Mouse (Mus musculus): ENCODE data around the gene Pdss2.

Gene Pdss2

DNA sequence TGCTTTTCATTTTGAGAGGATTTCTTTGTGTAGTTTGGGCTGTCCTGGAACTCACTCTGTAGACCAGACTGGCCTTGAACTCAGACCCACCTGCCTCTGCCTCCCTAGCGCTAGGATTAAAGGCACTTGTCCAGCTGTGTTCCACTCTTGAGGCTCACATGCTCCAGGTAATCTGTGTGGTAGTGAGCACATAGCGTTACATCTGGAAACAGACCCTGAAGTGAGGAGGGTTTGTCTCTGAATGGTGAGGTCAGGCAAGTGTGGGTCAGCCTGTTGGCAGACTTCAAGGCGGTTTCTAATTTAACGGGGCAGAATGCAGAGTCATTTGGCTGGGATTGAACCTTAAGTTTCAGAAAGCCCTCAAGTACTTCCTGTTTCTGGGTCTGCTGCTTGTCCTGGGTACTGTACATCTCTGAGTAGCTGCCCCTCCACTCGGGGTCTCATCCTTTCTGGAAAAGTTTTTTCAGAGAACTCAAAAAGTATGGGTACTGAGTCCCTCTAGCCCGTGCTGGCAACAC, 264.5 kb downstream of the Pdss2 start:
- DNase-seq (ENCODE audit: low read depth), result no peak

DNA sequence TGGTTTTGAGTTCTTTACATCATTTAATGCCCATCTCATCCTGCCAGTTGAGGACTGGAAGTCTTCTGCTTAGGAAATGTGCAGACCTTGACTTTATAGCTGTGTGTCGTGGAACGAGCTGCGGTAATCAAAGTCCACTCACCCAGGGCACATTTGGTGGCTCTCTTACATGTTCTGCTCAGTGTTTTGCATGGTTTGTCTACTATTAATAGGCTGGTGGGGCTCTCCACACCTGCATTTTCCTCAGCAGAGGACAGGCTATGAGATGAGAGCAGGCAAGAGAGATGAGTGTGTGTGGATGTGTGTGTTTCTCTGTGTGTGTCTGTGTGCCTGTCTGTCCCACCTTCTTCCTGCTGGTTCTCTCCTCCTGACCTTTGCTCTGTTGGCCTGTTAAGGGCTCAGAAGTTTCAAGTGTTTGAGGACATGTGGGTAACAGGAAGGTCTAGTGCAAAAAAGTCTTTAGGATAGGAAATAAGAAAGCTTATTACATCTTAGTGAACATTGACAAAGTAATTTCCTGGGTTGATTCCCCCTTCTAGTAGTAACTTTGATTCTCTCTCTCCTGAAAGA, 266.2 kb downstream of the Pdss2 start:
- no peak for DNase-seq (ENCODE audit: low read depth)

DNA sequence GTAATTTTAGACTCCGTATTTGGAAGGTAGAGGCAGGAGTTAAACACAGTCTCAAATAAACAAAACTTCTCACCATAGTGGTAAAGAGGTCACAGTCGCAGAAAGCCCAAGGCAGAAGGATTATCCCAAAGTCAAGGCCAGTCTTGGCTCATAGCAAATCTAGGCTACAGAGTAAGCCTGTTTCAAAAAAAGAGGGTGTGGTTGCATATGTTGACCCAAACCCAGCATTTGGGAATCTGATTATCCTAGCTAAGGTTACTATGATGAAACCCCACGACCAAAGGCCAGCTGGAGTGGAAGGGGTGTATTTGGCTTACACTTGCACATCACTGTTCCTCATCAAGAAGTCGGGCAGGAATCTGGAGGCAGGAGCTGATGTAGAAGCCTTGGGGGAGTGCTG, 267.0 kb downstream of the Pdss2 start:
- no peak for DNase-seq (ENCODE audit: low read depth)

DNA sequence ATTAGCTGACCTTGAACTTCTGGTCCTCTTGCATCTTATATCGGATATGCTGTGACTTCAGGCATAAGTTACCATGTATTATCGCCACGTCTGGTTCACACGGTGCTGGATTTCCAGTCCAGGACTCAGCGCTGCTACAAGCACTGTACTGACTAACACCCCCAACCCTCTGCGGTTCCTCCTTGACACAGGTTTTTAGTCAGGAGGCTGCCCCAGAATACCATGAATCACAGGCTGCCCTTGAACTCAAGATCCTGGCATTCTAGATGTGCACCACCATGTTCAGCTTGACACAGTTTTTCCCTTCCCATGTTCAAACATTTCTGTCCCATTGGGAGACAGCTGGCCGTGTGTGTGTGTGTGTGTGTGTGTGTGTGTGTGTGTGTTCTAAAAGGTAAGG, 267.9 kb downstream of the Pdss2 start:
- no peak for DNase-seq (ENCODE audit: low read depth)

DNA sequence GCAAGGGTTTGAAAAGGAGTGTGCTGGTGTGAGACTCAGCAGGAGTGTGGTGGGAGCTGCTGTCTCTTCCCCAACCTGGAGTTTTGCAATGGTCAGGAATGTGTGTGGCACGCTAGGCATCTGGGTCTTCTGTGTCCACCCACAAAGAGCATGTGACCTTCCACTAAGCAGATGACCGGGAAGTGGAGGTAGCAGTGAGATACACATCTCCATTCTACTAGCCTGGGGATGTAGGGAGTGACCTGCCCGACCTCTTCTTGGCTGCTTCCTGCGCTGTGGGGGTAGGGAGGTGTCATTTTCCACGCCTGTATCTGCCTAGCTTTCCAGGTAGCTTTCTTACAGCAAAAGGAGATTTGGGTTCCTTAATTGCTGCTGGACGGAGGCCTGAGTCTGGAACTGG, 268.3 kb downstream of the Pdss2 start:
- no peak for DNase-seq (ENCODE audit: low read depth)

DNA sequence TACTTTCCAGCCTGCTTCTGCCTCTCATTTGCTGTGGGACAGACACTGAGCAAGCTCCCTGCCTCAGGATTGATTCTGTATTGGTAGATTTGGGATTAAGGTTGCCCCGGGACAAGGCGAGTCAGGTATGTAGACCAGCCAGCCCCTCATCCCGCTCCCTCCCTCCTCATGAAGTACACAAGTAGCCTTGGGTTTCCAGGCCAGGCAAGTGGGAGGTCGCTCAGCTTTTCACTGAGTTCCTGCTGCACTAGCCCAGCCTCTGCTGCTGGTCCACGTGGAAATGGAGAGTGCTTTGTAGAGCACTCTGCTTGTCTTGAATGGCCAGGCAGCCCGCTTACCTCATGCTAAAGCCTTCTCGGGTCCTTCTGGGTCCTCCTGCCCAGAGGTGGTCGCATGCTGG, 268.7 kb downstream of the Pdss2 start:
- DNase-seq (ENCODE audit: low read depth), result no peak

DNA sequence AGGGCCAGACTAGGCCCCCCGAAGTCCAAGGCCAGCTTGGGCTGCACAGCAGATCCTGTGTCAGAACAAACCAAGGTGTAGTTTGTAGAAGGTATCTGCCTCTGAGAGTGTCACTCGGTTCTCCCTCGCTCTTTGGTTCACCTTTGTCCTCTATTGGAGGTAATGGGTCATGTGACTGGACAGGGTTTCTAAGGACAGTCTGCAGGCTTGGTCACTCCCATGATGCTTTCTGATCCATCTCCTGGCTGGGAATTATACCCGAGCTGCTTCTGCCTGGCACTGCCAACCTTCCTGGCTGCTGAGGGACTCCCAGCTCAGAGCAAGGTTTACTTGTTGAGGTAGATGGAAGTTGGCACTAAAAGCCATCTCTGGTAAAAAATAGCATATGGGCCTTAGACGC, 269.6 kb downstream of the Pdss2 start:
- DNase-seq (ENCODE audit: low read depth), result no peak

DNA sequence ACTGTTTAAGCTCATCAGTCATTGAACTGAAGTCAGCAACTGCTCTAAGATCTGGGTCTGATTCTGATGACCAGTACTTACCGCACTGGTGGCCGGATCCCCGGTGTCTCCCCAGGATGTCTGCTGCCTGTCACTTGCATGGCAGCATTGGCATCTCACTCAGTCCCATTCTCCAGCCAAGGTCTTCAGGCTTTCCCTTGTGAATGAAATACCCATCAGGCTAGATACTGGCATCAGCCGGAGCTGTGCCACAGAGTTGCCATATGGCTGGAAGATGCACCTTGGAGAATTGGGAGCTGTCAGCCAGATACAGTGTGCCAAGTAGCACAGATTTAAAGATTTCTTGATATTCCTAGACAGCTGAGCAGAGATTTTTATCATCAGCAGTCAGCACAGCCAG, 281.3 kb downstream of the Pdss2 start:
- no peak for DNase-seq (ENCODE audit: low read depth)

DNA sequence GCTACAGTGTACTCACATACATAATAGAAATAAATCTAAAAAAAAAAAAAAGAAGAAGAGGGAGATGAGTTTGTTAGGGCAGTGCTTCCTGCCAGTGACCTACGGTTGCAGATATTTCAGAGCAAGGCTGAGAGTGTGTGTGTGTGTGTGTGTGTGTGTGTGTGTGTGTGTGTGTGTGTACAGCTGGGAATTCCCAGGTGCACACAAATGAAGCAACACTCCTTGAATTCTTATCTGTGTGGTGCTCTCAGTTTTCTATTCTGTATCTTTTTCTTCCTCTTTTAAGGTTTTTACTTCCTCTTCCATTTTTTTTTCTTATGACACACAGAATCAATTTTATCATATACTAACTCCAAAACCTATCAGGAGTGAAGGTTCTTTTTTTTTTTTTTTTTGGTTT, 283.0 kb downstream of the Pdss2 start:
- no peak for DNase-seq (ENCODE audit: low read depth)

DNA sequence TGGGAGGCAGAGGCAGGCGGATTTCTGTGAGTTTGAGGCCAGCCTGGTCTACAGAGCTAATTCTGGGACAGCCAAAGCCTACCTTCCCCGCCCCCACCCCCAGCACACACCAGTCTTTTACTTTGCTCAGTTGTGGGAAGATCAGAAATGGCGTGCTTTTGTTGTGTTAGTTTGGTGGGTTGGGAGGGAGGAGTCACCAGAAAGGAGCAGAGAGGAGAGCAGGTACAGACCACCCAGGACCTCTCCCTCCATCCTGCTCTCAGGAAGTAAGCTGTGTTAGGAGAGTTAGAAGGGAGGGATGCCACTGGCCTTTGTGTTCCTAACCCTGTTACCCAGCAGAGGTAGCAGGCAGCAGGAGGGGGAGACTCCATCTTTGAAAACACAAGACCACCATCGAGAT, 285.8 kb downstream of the Pdss2 start:
- no peak for DNase-seq (ENCODE audit: low read depth)

DNA sequence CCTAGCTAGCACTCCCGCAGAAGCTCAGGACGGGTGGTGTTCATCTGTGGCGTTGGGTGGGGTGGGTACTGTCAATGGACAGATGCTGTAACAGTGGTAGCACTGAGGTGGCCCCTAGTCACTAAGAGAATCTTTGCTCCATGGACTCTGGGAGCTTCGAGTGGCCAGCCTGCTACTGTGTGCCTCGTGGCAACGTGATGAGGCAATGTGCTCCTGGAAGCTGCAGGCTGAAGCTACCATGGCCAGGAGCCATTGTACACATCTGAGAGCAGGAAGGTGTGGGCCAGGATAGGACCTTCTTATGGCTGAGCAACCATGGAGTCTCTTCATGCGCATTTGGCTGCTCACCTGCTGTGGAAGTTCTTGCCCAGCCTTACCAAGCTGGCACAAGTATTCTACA, 287.9 kb downstream of the Pdss2 start:
- DNase-seq (ENCODE audit: low read depth), result no peak

DNA sequence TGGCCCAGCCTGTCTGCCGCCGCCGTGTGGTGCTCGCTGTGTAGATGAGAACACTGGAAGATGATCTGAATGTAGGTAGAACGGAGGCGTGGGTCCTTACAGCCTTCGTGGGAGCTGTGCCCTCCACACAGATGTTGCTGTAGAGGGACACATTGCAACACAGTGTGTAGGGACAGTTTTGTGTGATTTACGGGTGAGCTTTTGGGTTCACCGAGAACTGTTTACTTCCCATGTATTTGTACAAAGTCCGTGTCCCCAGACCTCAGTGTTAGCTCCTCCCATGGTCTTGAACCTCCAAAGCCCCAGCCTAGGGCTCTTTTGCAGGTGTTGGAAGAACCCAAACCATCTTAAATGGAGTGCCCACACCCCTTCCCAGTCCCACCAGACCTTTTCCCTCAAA, 291.7 kb downstream of the Pdss2 start:
- DNase-seq (ENCODE audit: low read depth), result no peak
